Mouse (Mus musculus) ES-E14 (cell line): ENCODE results near the gene Ccdc43. TPM values are rescaled to one million over a fixed set of nuclear protein-coding genes. Genes with fewer than 3 reads are reported as not detected.

Source experiments
- DNase-seq: peaks from one replicate; pipeline ENCODE4 v3.0.0-alpha.2; 2013; ENCODE audit warnings: low read depth, low spot score
- H3K27ac ChIP-seq: 2 replicates; pipeline ENCODE4 v1.5.1; 2012; ENCODE audit warnings: low read depth, mild to moderate bottlenecking, low read length, moderate library complexity, mixed read lengths; ENCODE audit not compliant: poor library complexity, insufficient read depth, severe bottlenecking
- H3K36me3 ChIP-seq: 2 replicates; pipeline ENCODE4 v1.6.1; 2012; ENCODE audit warnings: mild to moderate bottlenecking, low read length, moderate library complexity, mixed read lengths; ENCODE audit not compliant: control insufficient read depth, poor library complexity, insufficient read depth, severe bottlenecking
- H3K4me1 ChIP-seq, 2 experiments: fragments of 150-350 bp in 1 of 2; sonication (generic) in 1 of 2; 2 replicates each; pipeline ENCODE4 v1.6.1; 2012; ENCODE audit warnings: low read length in 2 of 2, mild to moderate bottlenecking in 1 of 2, mixed read lengths in 1 of 2; ENCODE audit not compliant: control insufficient read depth in 2 of 2, insufficient read depth in 2 of 2, poor library complexity in 1 of 2
- H3K4me3 ChIP-seq, 2 experiments: fragments of 150-350 bp in 1 of 2; sonication (generic) in 1 of 2; 2 replicates each; pipeline ENCODE4 v1.5.1; 2012; ENCODE audit warnings: low read length in 2 of 2, low read depth in 1 of 2, mild to moderate bottlenecking in 1 of 2, mixed read lengths in 1 of 2; ENCODE audit not compliant: insufficient read depth in 1 of 2, poor library complexity in 1 of 2, severe bottlenecking in 1 of 2
- H3K9ac ChIP-seq: 2 replicates; pipeline ENCODE4 v1.6.1; 2012; ENCODE audit warnings: low read depth, mild to moderate bottlenecking, low read length, mixed read lengths; ENCODE audit not compliant: poor library complexity, insufficient read depth, severe bottlenecking
- H3K9me3 ChIP-seq: fragments of 150-350 bp; sonication (generic); 2 replicates; pipeline ENCODE4 v1.6.1; 2012; ENCODE audit warnings: low read depth, mild to moderate bottlenecking, low read length; ENCODE audit not compliant: control insufficient read depth, insufficient read depth
- CHD2 ChIP-seq: IDR thresholded peaks from 2 replicates; pipeline ENCODE4 v1.6.1; 2014; ENCODE audit warnings: mild to moderate bottlenecking, low read depth, low read length, inconsistent platforms
- HCFC1 ChIP-seq: IDR thresholded peaks from 2 replicates; pipeline ENCODE4 v1.6.1; 2012; ENCODE audit warnings: low read length, inconsistent platforms, borderline replicate concordance; ENCODE audit not compliant: insufficient read depth
- MAFK ChIP-seq: IDR thresholded peaks from 2 replicates; pipeline ENCODE4 v1.6.1; 2014; ENCODE audit warnings: mild to moderate bottlenecking, low read depth, low read length, inconsistent platforms; ENCODE audit not compliant: insufficient read depth
- ZC3H11A ChIP-seq: IDR thresholded peaks from 2 replicates; pipeline ENCODE4 v1.6.1; 2012; ENCODE audit warnings: low read depth, mild to moderate bottlenecking, inconsistent platforms, low read length, borderline replicate concordance
- ZNF384 ChIP-seq: IDR thresholded peaks from 2 replicates; pipeline ENCODE4 v1.6.1; 2012; ENCODE audit warnings: low read depth, low read length, inconsistent platforms
- in situ Hi-C, 2 experiments: fragments of 600-800 bp; cut with MboI; formaldehyde crosslinking; loops; one replicate each; pipeline ENCODE4 v1.15.1; 2025; ENCODE audit warnings: low sequenced_read_pairs in 2 of 2, inconsistent platforms in 1 of 2; ENCODE audit not compliant: unreplicated experiment in 2 of 2
- total RNA-seq: library from RNA; depleted of rRNA; stranded (reverse); fragments of 300-350 nt; gene quantifications from 2 replicates; pipeline ENCODE4 v1.2.3, GENCODE M21; 2012; rRNA removed

The Ccdc43 gene
- 40.5 and 53.7 TPM in 2 replicates for total RNA-seq

DNA sequence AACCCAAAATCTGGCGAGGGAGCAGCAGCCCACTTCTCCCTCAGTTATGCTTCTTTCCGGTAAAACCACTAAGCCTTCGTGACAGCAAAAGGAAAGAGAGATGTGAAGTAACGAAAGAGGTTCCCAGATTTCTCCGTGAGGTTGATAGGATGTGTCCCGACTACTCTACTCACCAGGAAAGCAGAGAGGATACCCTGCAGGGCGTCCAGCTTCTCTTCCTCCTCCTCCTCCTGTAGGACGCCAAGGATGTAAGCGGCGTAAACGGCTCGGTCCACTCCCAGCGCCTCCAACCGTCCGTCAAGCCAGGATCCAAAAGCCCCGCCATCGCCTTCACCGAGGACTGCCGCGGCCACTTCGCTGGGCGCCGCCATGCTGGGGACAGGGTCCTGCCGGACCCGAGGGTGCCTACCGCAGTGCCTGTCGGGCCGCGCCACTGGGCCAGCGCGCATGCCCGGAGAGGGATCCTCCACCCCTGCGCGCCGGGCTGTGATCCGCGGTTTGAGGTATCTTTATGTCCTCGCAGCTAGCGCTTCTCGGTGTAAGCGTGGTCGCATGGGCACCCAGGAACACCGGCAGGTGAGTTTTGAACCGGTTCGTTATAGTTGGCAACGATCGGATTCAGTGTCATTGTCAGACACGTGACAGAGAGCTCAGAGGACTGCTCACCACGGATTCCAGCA lies at the start of gene Ccdc43:
Ccdc43 (minus strand) TSS at position 445 of the 680 bp plus-strand sequence.
- DNase-seq = peak; percentile 50
- Histone ChIP-seq H3K9me3 (no peaks in the 10 kb centered on the region), H3K9ac (peak within 1 kb of the TSS; percentile 91), H3K4me3 (peak within 1 kb of the TSS; percentile 93 to 96), H3K27ac (no peak within 1 kb of the TSS), H3K36me3 (peaks cover 2% of the 10 kb centered on the region; the same call in 1 of the 2 replicates), H3K4me1 (no peaks in the 10 kb centered on the region; a peak in 1 of 4 replicates)
- in situ Hi-C loops = no loop called here
- TF ChIP-seq ZC3H11A = 0 out of 2 replicates have a peak, but pooled peaks have one; percentile 2
- TF ChIP-seq CHD2 = no peak

DNA sequence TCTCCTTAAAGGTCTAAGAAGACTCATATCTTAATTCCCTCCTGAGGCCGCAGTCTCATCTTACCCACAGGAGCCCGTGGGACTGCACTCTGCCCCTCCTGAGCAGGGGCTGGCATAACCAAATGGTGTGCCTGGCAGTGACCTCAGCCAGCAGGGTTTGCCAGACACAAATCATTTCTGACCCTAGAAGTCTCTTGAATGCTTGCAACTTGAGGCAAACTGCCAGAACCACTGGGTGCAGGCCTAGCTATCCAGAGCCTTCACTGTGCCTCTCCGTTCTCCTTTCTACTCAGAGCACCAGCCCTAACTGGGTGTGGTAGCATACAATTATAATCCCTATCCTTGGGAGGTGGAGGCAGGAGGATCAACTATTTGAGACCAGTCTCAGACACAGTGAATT lies 47.2 kb upstream of the Ccdc43 start:
- H3K4me1 ChIP-seq = peaks cover 0 to 10% of the 10 kb centered on the region in 2 experiments; a peak in 1 of 4 replicates
- no peak overlapping the region for H3K4me3 ChIP-seq
- no peaks in the 10 kb centered on the region for H3K9me3 ChIP-seq
- H3K36me3 ChIP-seq = no peaks in the 10 kb centered on the region
- no peak overlapping the region for H3K27ac ChIP-seq
- no peak overlapping the region for H3K9ac ChIP-seq
- DNase-seq = no peak
- in situ Hi-C loops = no loop called here
- TF ChIP-seq HCFC1 (no peak), MAFK (no peak), ZC3H11A (no peak), ZNF384 (no peak), CHD2 (no peak)

- Histone ChIP-seq H3K9ac (no peak overlapping the region), H3K9me3 (no peaks in the 10 kb centered on the region), H3K4me1 (peaks cover 0 to 12% of the 10 kb centered on the region in 2 experiments; a peak in 1 of 4 replicates), H3K36me3 (no peaks in the 10 kb centered on the region), H3K27ac (no peak overlapping the region; the same call in 1 of the 2 replicates), H3K4me3 (no peak overlapping the region)
- no peak for DNase-seq
- TF ChIP-seq CHD2 (no peak), HCFC1 (no peak), ZNF384 (no peak), ZC3H11A (no peak)
- in situ Hi-C loops = no loop called here
Observed at GRCm38 (mm10) chr11:102742843-102743242, 45.3 kb upstream of the Ccdc43 start.

DNA sequence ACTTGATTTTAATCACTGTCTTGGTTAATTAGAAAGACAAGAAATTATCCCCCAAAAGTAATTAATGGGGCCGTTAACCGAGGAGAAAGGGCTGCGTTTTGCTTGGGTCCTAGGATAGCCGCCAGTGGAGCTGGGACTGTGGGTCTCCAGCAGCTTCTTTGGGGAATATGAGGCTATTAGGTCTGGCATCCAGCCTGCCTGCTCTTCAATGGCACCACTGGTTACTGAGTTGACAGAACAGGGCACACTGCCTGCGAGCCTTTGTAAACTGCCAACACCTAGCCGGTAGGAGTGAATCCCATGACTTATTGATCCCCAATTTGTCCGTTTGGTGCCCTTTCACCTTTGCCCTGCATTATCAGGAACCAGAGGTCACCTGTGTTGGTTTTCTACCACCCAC lies 44.5 kb upstream of the Ccdc43 start:
- Histone ChIP-seq H3K4me1 (peaks cover 0 to 12% of the 10 kb centered on the region in 2 experiments; a peak in 1 of 4 replicates), H3K9me3 (no peaks in the 10 kb centered on the region), H3K36me3 (no peaks in the 10 kb centered on the region), H3K9ac (no peak overlapping the region), H3K27ac (no peak overlapping the region), H3K4me3 (no peak overlapping the region)
- no peak for DNase-seq
- TF ChIP-seq MAFK (no peak), ZC3H11A (no peak), ZNF384 (no peak), CHD2 (no peak), HCFC1 (no peak)
- in situ Hi-C loops = no loop called here
